Mouse (Mus musculus) forebrain, postnatal 0 days (tissue): ENCODE measurements around the gene Trappc10. TPM values are rescaled to one million over a fixed set of nuclear protein-coding genes. Genes with fewer than 3 reads are reported as not detected.

Source experiments
- ATAC-seq: fragments of 200-750 bp; cut with Nextera tagmentation; 2 replicates; pipeline ENCODE4 v1.8.0; 2017; ENCODE audit warnings: mild to moderate bottlenecking, moderate library complexity
- DNase-seq: peaks from one replicate; pipeline ENCODE4 v3.0.0-alpha.2; 2015
- H3K27ac ChIP-seq: fragments of 300-500 bp; sonication (generic); 2 replicates; pipeline ENCODE4 v1.5.1; 2014; ENCODE audit warnings: low read depth, mild to moderate bottlenecking, antibody characterized with exemption, low read length, moderate library complexity, mixed read lengths
- H3K27me3 ChIP-seq: fragments of 300-500 bp; sonication (generic); 2 replicates; pipeline ENCODE4 v1.6.1; 2014; ENCODE audit warnings: mild to moderate bottlenecking, low read length, mixed read lengths; ENCODE audit not compliant: insufficient read depth
- H3K36me3 ChIP-seq: fragments of 300-500 bp; sonication (generic); 2 replicates; pipeline ENCODE4 v1.6.1; 2014; ENCODE audit warnings: mild to moderate bottlenecking, moderate library complexity; ENCODE audit not compliant: insufficient read depth
- H3K4me1 ChIP-seq: fragments of 300-500 bp; sonication (generic); 2 replicates; pipeline ENCODE4 v1.6.1; 2014; ENCODE audit warnings: antibody characterized with exemption; ENCODE audit not compliant: insufficient read depth
- H3K4me2 ChIP-seq: fragments of 300-500 bp; sonication (generic); 2 replicates; pipeline ENCODE4 v1.6.1; 2014; ENCODE audit warnings: low read depth, mild to moderate bottlenecking, moderate library complexity
- H3K4me3 ChIP-seq: fragments of 300-500 bp; sonication (generic); 2 replicates; pipeline ENCODE4 v1.5.1; 2014; ENCODE audit warnings: low read depth, low read length, mixed read lengths
- H3K9ac ChIP-seq: fragments of 300-500 bp; sonication (generic); 2 replicates; pipeline ENCODE4 v1.6.1; 2014; ENCODE audit warnings: mild to moderate bottlenecking
- H3K9me3 ChIP-seq: fragments of 300-500 bp; sonication (generic); 2 replicates; pipeline ENCODE4 v1.6.1; 2016; ENCODE audit warnings: low read length
- CTCF ChIP-seq: sonication (generic); IDR thresholded peaks from 2 replicates; pipeline ENCODE4 v1.5.1; 2016; ENCODE audit warnings: antibody characterized with exemption, control low read depth, low read depth
- WGBS: fragments of 180-500 bp; shearing (Covaris S2); extraction: QIAGEN DNeasy Blood & Tissue Kit; methylation state at CpG from one replicate; pipeline ENCODE4 v1.1.7; 2014; 5-methylcytosine and 5-hydroxymethylcytosine counted together
- polyA plus RNA-seq: library from polyadenylated mRNA; unstranded; fragments of >200 nt; fragmentation: Nextera tagmentation; extraction: Ambion mirVana; gene quantifications from 2 replicates; pipeline ENCODE4 v1.2.1, GENCODE M21; 2015
- total RNA-seq: library from RNA; depleted of rRNA; stranded (reverse); fragments of >200 nt; gene quantifications from 2 replicates; pipeline ENCODE4 v1.2.3, GENCODE M21; 2014

The Trappc10 gene
- total and polyA plus RNA-seq, 2 experiments from 2014 or later, result 31.6 to 95.2 TPM

- H3K9ac ChIP-seq, result peak overlapping the region; percentile 91
- peak overlapping the region; percentile 90; the same call in 1 of the 2 replicates for H3K4me3 ChIP-seq
- no peaks in the 10 kb centered on the region for H3K9me3 ChIP-seq
- H3K36me3 ChIP-seq, result peaks cover 64% of the 10 kb centered on the region
- DNase-seq (no peak), ATAC-seq (no peak)
- H3K4me2 ChIP-seq, result peak overlapping the region; percentile 83
- no peak for TF ChIP-seq CTCF
- peaks cover 14% of the 10 kb centered on the region for H3K4me1 ChIP-seq
- H3K27me3 ChIP-seq, result no peaks in the 10 kb centered on the region
- WGBS, result 64% methylated on average over 2 of the region's 2 CpGs
- H3K27ac ChIP-seq, result peak overlapping the region; percentile 59
These were observed 74.0 kb downstream of the Trappc10 start for GRCm38 (mm10) chr10:78170445-78170844.

- Histone ChIP-seq H3K27me3 (no peaks in the 10 kb centered on the region), H3K27ac (peak within 1 kb of the TSS; percentile 85), H3K9me3 (no peaks in the 10 kb centered on the region), H3K36me3 (peaks cover 64% of the 10 kb centered on the region), H3K4me2 (peak within 1 kb of the TSS; percentile 83), H3K4me1 (peaks cover 14% of the 10 kb centered on the region), H3K4me3 (peak within 1 kb of the TSS; percentile 90), H3K9ac (peak within 1 kb of the TSS; percentile 91)
- DNase-seq (peak; percentile 98), ATAC-seq (peak; percentile 98)
- 3% methylated on average over 50 of the region's 50 CpGs for WGBS
- peak; percentile 47 for TF ChIP-seq CTCF
These were observed 75.0 kb downstream of the Trappc10 start, which contains the start of gene D10Jhu81e for GRCm38 (mm10) chr10:78169281-78170042. D10Jhu81e (minus strand) TSS chr10:78169782.

GRCm38 (mm10) chr10:78168792-78169191 lies 75.6 kb downstream of the Trappc10 start:
- Histone ChIP-seq H3K27ac (no peak overlapping the region), H3K9me3 (no peaks in the 10 kb centered on the region), H3K9ac (peak overlapping the region; percentile 91), H3K27me3 (no peaks in the 10 kb centered on the region), H3K4me1 (peaks cover 14% of the 10 kb centered on the region), H3K4me2 (peak overlapping the region; percentile 83), H3K4me3 (peak overlapping the region; percentile 90), H3K36me3 (peaks cover 60% of the 10 kb centered on the region)
- no peak for TF ChIP-seq CTCF
- DNase-seq (no peak), ATAC-seq (no peak)
- WGBS, result 90% methylated on average over 11 of the region's 11 CpGs

GRCm38 (mm10) chr10:78167775-78168174 lies 76.7 kb downstream of the Trappc10 start:
- no peak for TF ChIP-seq CTCF
- DNase-seq (no peak), ATAC-seq (no peak)
- no peaks in the 10 kb centered on the region for H3K27me3 ChIP-seq
- peaks cover 54% of the 10 kb centered on the region for H3K36me3 ChIP-seq
- no peak overlapping the region for H3K27ac ChIP-seq
- H3K9ac ChIP-seq, result no peak overlapping the region
- no peaks in the 10 kb centered on the region for H3K9me3 ChIP-seq
- peaks cover 14% of the 10 kb centered on the region for H3K4me1 ChIP-seq
- no peak overlapping the region for H3K4me2 ChIP-seq
- H3K4me3 ChIP-seq, result no peak overlapping the region

GRCm38 (mm10) chr10:78167333-78167732 lies 77.1 kb downstream of the Trappc10 start:
- Histone ChIP-seq H3K4me3 (no peak overlapping the region), H3K27ac (no peak overlapping the region), H3K4me1 (peaks cover 14% of the 10 kb centered on the region), H3K9ac (no peak overlapping the region), H3K9me3 (no peaks in the 10 kb centered on the region), H3K27me3 (no peaks in the 10 kb centered on the region), H3K4me2 (no peak overlapping the region), H3K36me3 (peaks cover 54% of the 10 kb centered on the region)
- 60% methylated on average over 7 of the region's 7 CpGs for WGBS
- ATAC-seq, result no peak
- no peak for TF ChIP-seq CTCF
- no peak for DNase-seq

- H3K36me3 ChIP-seq, result peaks cover 49% of the 10 kb centered on the region
- H3K4me2 ChIP-seq, result no peak overlapping the region
- H3K27me3 ChIP-seq, result no peaks in the 10 kb centered on the region
These were observed 79.0 kb downstream of the Trappc10 start for GRCm38 (mm10) chr10:78165256-78166005.

GRCm38 (mm10) chr10:78164786-78165185 lies 79.7 kb downstream of the Trappc10 start:
- Histone ChIP-seq H3K27me3 (no peaks in the 10 kb centered on the region), H3K4me2 (no peak overlapping the region), H3K9me3 (no peaks in the 10 kb centered on the region), H3K36me3 (peaks cover 49% of the 10 kb centered on the region), H3K4me3 (no peak overlapping the region), H3K27ac (no peak overlapping the region), H3K9ac (no peak overlapping the region), H3K4me1 (peaks cover 8% of the 10 kb centered on the region)
- 92% methylated on average over 12 of the region's 12 CpGs for WGBS
- TF ChIP-seq CTCF, result no peak
- ATAC-seq (no peak), DNase-seq (no peak)

More at GRCm38 (mm10) chr10:78165256-78166005, 79.0 kb downstream of the Trappc10 start:
- Histone ChIP-seq H3K4me1 (peaks cover 14% of the 10 kb centered on the region), H3K27ac (no peak overlapping the region), H3K4me3 (no peak overlapping the region), H3K9me3 (no peaks in the 10 kb centered on the region), H3K9ac (no peak overlapping the region)
- no peak for TF ChIP-seq CTCF
- 85% methylated on average over 21 of the region's 21 CpGs for WGBS
- no peak for ATAC-seq
- DNase-seq, result no peak
